Mouse (Mus musculus) ES-E14 (cell line): ENCODE results near the gene Ccdc103.

Source experiments
- HCFC1 ChIP-seq: IDR thresholded peaks from 2 replicates; pipeline ENCODE4 v1.6.1; 2012; ENCODE audit warnings: low read length, inconsistent platforms, borderline replicate concordance; ENCODE audit not compliant: insufficient read depth
- MAFK ChIP-seq: IDR thresholded peaks from 2 replicates; pipeline ENCODE4 v1.6.1; 2014; ENCODE audit warnings: mild to moderate bottlenecking, low read depth, low read length, inconsistent platforms; ENCODE audit not compliant: insufficient read depth
- ZC3H11A ChIP-seq: IDR thresholded peaks from 2 replicates; pipeline ENCODE4 v1.6.1; 2012; ENCODE audit warnings: low read depth, mild to moderate bottlenecking, inconsistent platforms, low read length, borderline replicate concordance
- ZNF384 ChIP-seq: IDR thresholded peaks from 2 replicates; pipeline ENCODE4 v1.6.1; 2012; ENCODE audit warnings: low read depth, low read length, inconsistent platforms

DNA sequence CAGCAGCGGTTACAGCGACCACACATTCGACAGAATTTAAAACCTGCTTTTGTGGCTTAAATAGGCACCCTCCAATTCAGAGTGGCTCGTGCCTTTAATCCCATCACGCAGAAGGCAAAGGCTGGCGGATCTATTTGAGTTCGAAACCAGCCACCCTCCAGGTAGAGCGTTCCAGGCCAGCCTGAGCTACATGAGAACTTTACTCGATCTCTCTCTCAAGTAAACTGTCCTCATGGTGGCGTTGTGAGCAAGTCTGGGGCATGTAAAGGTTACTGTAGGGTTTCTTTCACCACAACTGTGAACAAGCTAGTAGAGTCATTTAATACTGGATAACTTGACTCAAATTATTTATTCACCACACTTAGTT lies 44.3 kb downstream of the Ccdc103 start:
- TF ChIP-seq ZC3H11A (no peak), HCFC1 (no peak), ZNF384 (0 out of 2 replicates have a peak, but pooled peaks have one; percentile 7), MAFK (no peak)
